Mouse (Mus musculus) liver, embryonic 11.5 days (tissue): ENCODE measurements around the gene Marveld3. TPM values are rescaled to one million over a fixed set of nuclear protein-coding genes. Genes with fewer than 3 reads are reported as not detected.

Experiments used
- ATAC-seq: fragments of 200-750 bp; cut with Nextera tagmentation; replicated peaks from 2 replicates; pipeline ENCODE4 v1.8.0; 2017; ENCODE audit warnings: moderate number of reproducible peaks, mild to moderate bottlenecking, moderate TSS enrichment, moderate library complexity; ENCODE audit not compliant: low FRiP score
- DNase-seq: peaks from one replicate; pipeline ENCODE4 v3.0.0-alpha.2; 2017; ENCODE audit warnings: low spot score
- H3K27ac ChIP-seq: fragments of 300-500 bp; sonication (generic); 2 replicates; pipeline ENCODE4 v1.5.1; 2014; ENCODE audit warnings: mild to moderate bottlenecking, low read depth, low read length, control low read depth
- H3K27me3 ChIP-seq: fragments of 300-500 bp; sonication (generic); replicated peaks from 2 replicates; pipeline ENCODE4 v1.6.1; 2014; ENCODE audit warnings: low read length, mixed read lengths; ENCODE audit not compliant: control insufficient read depth, insufficient read depth
- H3K36me3 ChIP-seq: fragments of 300-500 bp; sonication (generic); 2 replicates; pipeline ENCODE4 v1.6.1; 2014; ENCODE audit warnings: mild to moderate bottlenecking, low read length, moderate library complexity, mixed read lengths; ENCODE audit not compliant: control insufficient read depth, insufficient read depth
- H3K4me1 ChIP-seq: fragments of 300-500 bp; sonication (generic); replicated peaks from 2 replicates; pipeline ENCODE4 v1.6.1; 2014; ENCODE audit warnings: low read length, mixed read lengths; ENCODE audit not compliant: control insufficient read depth, insufficient read depth
- H3K4me2 ChIP-seq: fragments of 300-500 bp; sonication (generic); 2 replicates; pipeline ENCODE4 v1.6.1; 2014; ENCODE audit warnings: mild to moderate bottlenecking, control low read depth, moderate library complexity
- H3K4me3 ChIP-seq: fragments of 300-500 bp; sonication (generic); 2 replicates; pipeline ENCODE4 v1.5.1; 2014; ENCODE audit warnings: low read depth, low read length, control low read depth
- H3K9ac ChIP-seq: fragments of 300-500 bp; sonication (generic); 2 replicates; pipeline ENCODE4 v1.6.1; 2014; ENCODE audit warnings: low read depth, low read length, control low read depth
- H3K9me3 ChIP-seq: fragments of 300-500 bp; sonication (generic); 2 replicates; pipeline ENCODE4 v1.6.1; 2016; ENCODE audit warnings: low read length, inconsistent platforms, mixed read lengths; ENCODE audit not compliant: control insufficient read depth
- polyA plus RNA-seq: library from polyadenylated mRNA; unstranded; fragments of >200 nt; fragmentation: Nextera tagmentation; extraction: Ambion mirVana; gene quantifications from 2 replicates; pipeline ENCODE4 v1.2.1, GENCODE M21; 2014

Gene Marveld3
- polyA plus RNA-seq, 1 experiment from 2014 or later: 0.15 TPM

DNA sequence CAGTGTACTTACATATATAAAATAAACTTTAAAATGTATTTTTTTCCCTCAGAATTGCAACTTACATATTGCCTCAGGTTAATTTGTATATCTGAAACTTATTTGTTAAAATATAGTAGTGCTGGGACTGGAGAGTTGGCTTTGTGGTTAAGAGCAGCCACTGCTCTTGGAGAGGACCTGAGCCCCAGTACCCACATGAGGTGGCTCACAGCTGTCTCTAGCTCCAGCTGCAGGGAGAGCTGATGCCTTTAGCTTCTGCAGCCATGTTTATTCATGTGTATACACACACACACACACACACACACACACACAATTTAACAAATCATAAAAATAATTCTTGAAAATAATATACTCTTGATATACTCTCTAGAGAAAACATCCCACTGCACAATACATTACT, 59.6 kb downstream of the Marveld3 start:
- DNase-seq: no peak
- H3K27me3 ChIP-seq: no peaks in the 10 kb centered on the region
- H3K9ac ChIP-seq: no peak overlapping the region
- H3K4me2 ChIP-seq: no peak overlapping the region
- no peak overlapping the region for H3K27ac ChIP-seq
- H3K4me1 ChIP-seq: no peaks in the 10 kb centered on the region
- H3K9me3 ChIP-seq: no peaks in the 10 kb centered on the region
- H3K4me3 ChIP-seq: no peak overlapping the region
- peaks cover under 1% of the 10 kb centered on the region; the same call in 1 of the 2 replicates for H3K36me3 ChIP-seq
- ATAC-seq: no peak

Other genes with a start within 250 kb of the Marveld3 start
- gene Atxn1l, start 224.5 kb downstream of the Marveld3 start, polyA plus RNA-seq: 5.6 and 7.5 TPM in 2 replicates
- gene Ap1g1, start 183.6 kb downstream of the Marveld3 start, polyA plus RNA-seq: 32.7 and 36.5 TPM in 2 replicates
- 3.5 and 3.7 TPM in 2 replicates for gene Phlpp2, start 93.7 kb downstream of the Marveld3 start, polyA plus RNA-seq
- 0.22 TPM in 1 of 2 replicates, not detected in the other for gene Tat, start 28.2 kb upstream of the Marveld3 start, polyA plus RNA-seq
- gene Chst4, start 77.5 kb upstream of the Marveld3 start, polyA plus RNA-seq: not detected in 2 replicates
- gene Zfp612, start 117.5 kb upstream of the Marveld3 start, polyA plus RNA-seq: 2.4 and 2.5 TPM in 2 replicates
- gene Gm21964, start 139.0 kb upstream of the Marveld3 start, polyA plus RNA-seq: not detected in 2 replicates
- not detected in 2 replicates for gene Gm17720, start 140.6 kb upstream of the Marveld3 start, polyA plus RNA-seq
- 0.25 and 0.49 TPM in 2 replicates for gene Calb2, start 206.0 kb upstream of the Marveld3 start, polyA plus RNA-seq